Mouse (Mus musculus): Measurements from ENCODE around the gene Lgi1. TPM values are rescaled to one million over a fixed set of nuclear protein-coding genes. Genes with fewer than 3 reads are reported as not detected.
A peak's percentile ranks its signal among the peaks of the same experiment; 100 is the strongest.

Gene Lgi1
- polyA plus RNA-seq, 1 experiment from 2014 or later, result 8.8 TPM

- no peak for ATAC-seq
Observed at GRCm38 (mm10) chr19:38343246-38343645, 78.9 kb downstream of the Lgi1 start.

DNA sequence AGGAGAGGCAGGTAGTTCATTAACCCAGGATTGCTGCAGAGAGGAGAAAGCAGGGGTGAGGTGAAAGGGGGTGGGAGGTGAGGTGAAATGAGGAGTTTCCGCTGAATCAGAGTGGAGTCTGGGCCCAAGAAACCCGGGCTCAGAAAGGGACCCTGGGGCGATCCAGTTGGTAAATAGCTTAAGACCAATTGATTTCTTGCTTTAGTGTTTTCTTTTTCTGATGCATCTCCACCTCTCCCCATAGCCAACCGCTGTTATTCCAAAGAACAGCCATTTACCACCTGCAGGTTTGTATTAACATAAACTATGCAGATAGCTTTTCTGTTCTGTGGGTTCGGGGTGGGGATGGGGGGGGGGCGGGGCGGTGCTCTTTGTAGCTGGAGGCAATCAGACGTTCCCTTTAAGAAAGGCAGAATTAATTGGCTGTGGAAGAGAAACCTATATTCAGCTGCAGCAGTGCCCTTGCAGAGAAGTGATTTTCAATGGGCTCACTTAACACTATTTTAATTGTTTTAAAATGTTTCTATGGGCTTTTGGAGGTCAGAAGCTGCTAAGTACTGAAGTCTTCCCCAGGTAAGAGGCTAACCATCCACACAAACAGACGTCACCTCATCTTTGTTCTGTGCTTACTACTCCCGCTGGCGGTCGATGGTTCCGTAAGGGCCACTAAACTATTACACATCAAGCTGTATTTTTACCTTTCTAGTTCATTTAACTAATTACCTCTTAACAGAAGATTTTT is 84.1 kb downstream of the Lgi1 start:
- H3K4me1 ChIP-seq (ENCODE audit: control insufficient read depth, insufficient read depth, low read length), result peaks cover 4% of the 10 kb centered on the region
- peak; percentile 78 for ATAC-seq
- H3K4me3 ChIP-seq (ENCODE audit: low read depth, low read length), result peak overlapping the region; percentile 16; the same call in 1 of the 2 replicates
- no peaks in the 10 kb centered on the region for H3K36me3 ChIP-seq (ENCODE audit: control insufficient read depth, insufficient read depth, low read length)
- H3K27me3 ChIP-seq (replicated peaks; ENCODE audit: control insufficient read depth, insufficient read depth, low read length), result no peaks in the 10 kb centered on the region
- peak overlapping the region; percentile 29; the same call in 1 of the 2 replicates for H3K9ac ChIP-seq (ENCODE audit: low read length)
- peak; percentile 69 for DNase-seq (ENCODE audit: low spot score)
- 3% methylated on average over 13 of the region's 13 CpGs for WGBS
- peak overlapping the region; percentile 35 for H3K4me2 ChIP-seq (ENCODE audit: low read length)
- no peak overlapping the region for H3K27ac ChIP-seq (ENCODE audit: low read depth, low read length)
- no peaks in the 10 kb centered on the region for H3K9me3 ChIP-seq (replicated peaks; ENCODE audit: control insufficient read depth, low read length)

More at GRCm38 (mm10) chr19:38343246-38343645, 78.9 kb downstream of the Lgi1 start:
- H3K4me3 ChIP-seq (ENCODE audit: low read depth, low read length), result no peak overlapping the region
- no peak overlapping the region for H3K9ac ChIP-seq (ENCODE audit: low read length)
- H3K27ac ChIP-seq (ENCODE audit: low read depth, low read length), result no peak overlapping the region
- H3K4me2 ChIP-seq (ENCODE audit: low read length), result no peak overlapping the region
- no peaks in the 10 kb centered on the region for H3K27me3 ChIP-seq (replicated peaks; ENCODE audit: control insufficient read depth, insufficient read depth, low read length)
- no peaks in the 10 kb centered on the region for H3K36me3 ChIP-seq (ENCODE audit: control insufficient read depth, insufficient read depth, low read length)
- no peak for DNase-seq (ENCODE audit: low spot score)
- no peaks in the 10 kb centered on the region for H3K9me3 ChIP-seq (replicated peaks; ENCODE audit: control insufficient read depth, low read length)
- 56% methylated on average over 1 of the region's 1 CpGs for WGBS
- H3K4me1 ChIP-seq (ENCODE audit: control insufficient read depth, insufficient read depth, low read length), result no peaks in the 10 kb centered on the region; the same call in 1 of the 2 replicates

DNA sequence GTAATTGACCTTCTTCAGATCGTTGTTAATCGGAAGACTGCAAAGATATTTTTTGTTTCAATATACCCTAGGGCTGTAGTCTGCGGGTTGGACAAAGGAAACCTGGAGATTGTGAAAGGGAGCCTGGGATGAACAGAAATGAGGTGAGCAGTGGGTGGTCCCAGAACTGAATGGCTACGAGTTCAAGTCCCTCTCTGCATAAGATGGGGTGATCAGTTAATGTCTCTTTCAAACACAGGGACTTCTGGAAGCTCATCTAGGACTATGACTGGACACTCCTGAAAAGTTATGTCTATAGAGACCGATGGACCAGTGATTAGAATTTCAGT is 84.6 kb downstream of the Lgi1 start:
- Histone ChIP-seq H3K9ac (ENCODE audit: low read length) (no peak overlapping the region; the same call in 1 of the 2 replicates), H3K9me3 (replicated peaks; ENCODE audit: control insufficient read depth, low read length) (no peaks in the 10 kb centered on the region), H3K4me1 (ENCODE audit: control insufficient read depth, insufficient read depth, low read length) (peaks cover 4% of the 10 kb centered on the region), H3K27me3 (replicated peaks; ENCODE audit: control insufficient read depth, insufficient read depth, low read length) (no peaks in the 10 kb centered on the region), H3K36me3 (ENCODE audit: control insufficient read depth, insufficient read depth, low read length) (no peaks in the 10 kb centered on the region), H3K27ac (ENCODE audit: low read depth, low read length) (no peak overlapping the region), H3K4me2 (ENCODE audit: low read length) (peak overlapping the region; percentile 35), H3K4me3 (ENCODE audit: low read depth, low read length) (peak overlapping the region; percentile 16; the same call in 1 of the 2 replicates)
- 29% methylated on average over 5 of the region's 5 CpGs for WGBS
- DNase-seq (ENCODE audit: low spot score), result no peak
- ATAC-seq, result no peak

DNA sequence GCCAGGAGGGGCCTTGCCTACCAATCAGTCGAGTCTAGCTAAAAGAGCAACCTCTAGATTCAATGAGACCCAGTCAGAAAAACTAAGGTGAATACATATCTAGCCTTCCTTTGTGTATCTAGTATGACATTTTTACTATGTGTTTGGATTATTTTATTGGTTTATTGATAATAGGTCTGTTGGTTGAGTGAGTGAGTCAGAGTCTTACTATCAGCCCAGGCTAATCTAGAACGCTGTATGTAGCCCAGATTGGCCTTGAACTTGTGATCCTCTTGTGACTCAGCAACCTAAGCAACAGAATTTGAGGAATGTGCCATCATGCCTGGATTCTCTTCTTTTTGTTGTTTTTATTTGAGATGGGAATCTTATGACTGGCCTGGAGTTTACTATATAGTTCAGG is 86.9 kb downstream of the Lgi1 start:
- no peak for DNase-seq (ENCODE audit: low spot score)
- no peaks in the 10 kb centered on the region for H3K9me3 ChIP-seq (replicated peaks; ENCODE audit: control insufficient read depth, low read length)
- H3K4me1 ChIP-seq (ENCODE audit: control insufficient read depth, insufficient read depth, low read length), result peaks cover 4% of the 10 kb centered on the region
- H3K27me3 ChIP-seq (replicated peaks; ENCODE audit: control insufficient read depth, insufficient read depth, low read length), result no peaks in the 10 kb centered on the region
- no peak overlapping the region for H3K4me2 ChIP-seq (ENCODE audit: low read length)
- WGBS, result 88% methylated on average over 2 of the region's 2 CpGs
- no peak overlapping the region for H3K4me3 ChIP-seq (ENCODE audit: low read depth, low read length)
- ATAC-seq, result no peak
- H3K9ac ChIP-seq (ENCODE audit: low read length), result no peak overlapping the region
- no peak overlapping the region for H3K27ac ChIP-seq (ENCODE audit: low read depth, low read length)
- no peaks in the 10 kb centered on the region for H3K36me3 ChIP-seq (ENCODE audit: control insufficient read depth, insufficient read depth, low read length)

DNA sequence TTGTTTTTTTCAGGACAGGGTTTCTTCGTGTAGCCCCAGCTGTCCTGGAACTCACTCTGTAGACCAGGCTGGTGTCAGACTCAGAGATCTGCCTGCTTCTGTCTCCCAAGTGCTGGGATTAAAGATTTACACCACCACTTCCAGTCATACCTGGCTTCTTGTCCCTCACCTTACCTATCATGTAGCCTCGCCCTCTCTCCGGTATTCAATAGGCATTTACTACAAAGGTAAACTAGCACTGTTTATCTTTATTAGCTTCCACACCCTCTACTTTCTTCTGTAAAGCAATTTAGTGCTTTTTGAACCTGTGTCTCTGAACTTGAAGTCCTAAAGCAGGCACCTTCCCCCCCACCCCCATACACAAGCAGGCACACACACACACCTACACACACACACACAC is 87.4 kb downstream of the Lgi1 start:
- H3K4me2 ChIP-seq (ENCODE audit: low read length), result no peak overlapping the region
- H3K4me3 ChIP-seq (ENCODE audit: low read depth, low read length), result no peak overlapping the region
- 94% methylated on average over 3 of the region's 3 CpGs for WGBS
- no peaks in the 10 kb centered on the region for H3K9me3 ChIP-seq (replicated peaks; ENCODE audit: control insufficient read depth, low read length)
- no peak overlapping the region for H3K27ac ChIP-seq (ENCODE audit: low read depth, low read length)
- no peak overlapping the region for H3K9ac ChIP-seq (ENCODE audit: low read length)
- DNase-seq (ENCODE audit: low spot score), result no peak
- no peak for ATAC-seq
- H3K27me3 ChIP-seq (replicated peaks; ENCODE audit: control insufficient read depth, insufficient read depth, low read length), result no peaks in the 10 kb centered on the region
- no peaks in the 10 kb centered on the region for H3K36me3 ChIP-seq (ENCODE audit: control insufficient read depth, insufficient read depth, low read length)
- peaks cover 4% of the 10 kb centered on the region for H3K4me1 ChIP-seq (ENCODE audit: control insufficient read depth, insufficient read depth, low read length)

DNA sequence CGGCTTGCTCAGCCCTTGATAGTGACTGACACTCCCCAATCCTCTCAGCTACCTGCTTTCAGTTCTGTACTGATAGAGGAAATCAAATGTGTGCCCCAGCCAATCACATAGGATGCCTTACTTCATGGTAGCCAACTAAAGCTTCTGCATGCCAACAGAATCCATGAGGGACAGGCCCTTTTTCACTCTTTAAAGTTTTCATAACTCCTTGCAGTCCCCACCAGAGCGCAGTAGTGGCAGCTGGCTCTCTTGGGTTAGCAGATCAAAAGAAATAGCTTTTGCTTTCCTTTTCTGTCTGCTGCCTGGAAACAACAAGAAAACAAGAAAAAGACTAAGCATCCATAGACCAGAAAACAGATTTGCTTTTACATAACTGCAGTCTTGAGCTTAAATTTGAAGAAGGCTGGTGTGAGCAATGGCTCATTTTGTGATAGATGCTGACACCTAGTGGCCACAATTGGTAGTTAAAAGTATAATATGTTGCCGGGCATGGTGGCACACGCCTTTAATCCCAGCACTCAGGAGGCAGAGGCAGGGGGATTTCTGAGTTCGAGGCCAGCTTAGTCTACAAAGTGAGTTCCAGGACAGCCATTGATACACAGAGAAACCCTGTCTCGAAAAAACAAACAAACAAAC is 88.3 kb downstream of the Lgi1 start:
- Histone ChIP-seq H3K4me2 (ENCODE audit: low read length) (no peak overlapping the region), H3K4me1 (ENCODE audit: control insufficient read depth, insufficient read depth, low read length) (peaks cover 4% of the 10 kb centered on the region), H3K9me3 (replicated peaks; ENCODE audit: control insufficient read depth, low read length) (no peaks in the 10 kb centered on the region), H3K4me3 (ENCODE audit: low read depth, low read length) (no peak overlapping the region), H3K9ac (ENCODE audit: low read length) (no peak overlapping the region), H3K36me3 (ENCODE audit: control insufficient read depth, insufficient read depth, low read length) (no peaks in the 10 kb centered on the region), H3K27ac (ENCODE audit: low read depth, low read length) (no peak overlapping the region), H3K27me3 (replicated peaks; ENCODE audit: control insufficient read depth, insufficient read depth, low read length) (no peaks in the 10 kb centered on the region)
- DNase-seq (ENCODE audit: low spot score), result peak; percentile 86
- WGBS, result 46% methylated on average over 6 of the region's 6 CpGs
- peak; percentile 65; the same call in 1 of the 2 replicates for ATAC-seq

DNA sequence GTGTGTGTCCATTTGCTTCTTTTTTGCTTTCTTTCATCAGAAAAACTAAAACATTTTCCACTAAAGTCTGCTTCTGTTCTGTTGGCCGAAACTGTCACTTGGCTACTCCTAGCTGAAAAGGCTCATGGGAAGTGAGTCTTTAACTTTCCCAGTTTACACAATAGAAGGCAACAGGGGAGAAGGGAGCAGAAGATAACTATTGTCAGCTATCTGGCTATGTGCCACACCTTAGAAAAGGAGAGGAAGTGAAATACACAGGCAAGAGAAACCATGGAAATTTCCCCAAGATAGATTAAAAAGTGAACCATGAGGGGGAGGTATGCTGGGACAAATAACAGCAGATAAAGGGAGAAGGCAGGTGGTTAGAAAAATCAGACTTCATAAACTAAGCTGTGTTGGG is 89.9 kb downstream of the Lgi1 start:
- H3K27ac ChIP-seq (ENCODE audit: low read depth, low read length), result no peak overlapping the region
- ATAC-seq (no peak), DNase-seq (ENCODE audit: low spot score) (no peak)
- H3K36me3 ChIP-seq (ENCODE audit: control insufficient read depth, insufficient read depth, low read length), result no peaks in the 10 kb centered on the region
- no peaks in the 10 kb centered on the region for H3K4me1 ChIP-seq (ENCODE audit: control insufficient read depth, insufficient read depth, low read length)
- no peaks in the 10 kb centered on the region for H3K9me3 ChIP-seq (replicated peaks; ENCODE audit: control insufficient read depth, low read length)
- no peaks in the 10 kb centered on the region for H3K27me3 ChIP-seq (replicated peaks; ENCODE audit: control insufficient read depth, insufficient read depth, low read length)
- 88% methylated on average over 1 of the region's 1 CpGs for WGBS
- no peak overlapping the region for H3K9ac ChIP-seq (ENCODE audit: low read length)
- H3K4me3 ChIP-seq (ENCODE audit: low read depth, low read length), result no peak overlapping the region
- H3K4me2 ChIP-seq (ENCODE audit: low read length), result no peak overlapping the region

GRCm38 (mm10) chr19:38354819-38355360 is 90.6 kb downstream of the Lgi1 start:
- 71% methylated on average over 10 of the region's 10 CpGs for WGBS
- H3K9me3 ChIP-seq (replicated peaks; ENCODE audit: control insufficient read depth, low read length), result no peaks in the 10 kb centered on the region
- H3K4me2 ChIP-seq (ENCODE audit: low read length), result no peak overlapping the region
- H3K9ac ChIP-seq (ENCODE audit: low read length), result no peak overlapping the region
- DNase-seq (ENCODE audit: low spot score), result no peak
- ATAC-seq, result no peak
- H3K4me3 ChIP-seq (ENCODE audit: low read depth, low read length), result no peak overlapping the region
- H3K4me1 ChIP-seq (ENCODE audit: control insufficient read depth, insufficient read depth, low read length), result no peaks in the 10 kb centered on the region
- no peaks in the 10 kb centered on the region for H3K27me3 ChIP-seq (replicated peaks; ENCODE audit: control insufficient read depth, insufficient read depth, low read length)
- no peaks in the 10 kb centered on the region for H3K36me3 ChIP-seq (ENCODE audit: control insufficient read depth, insufficient read depth, low read length)
- no peak overlapping the region for H3K27ac ChIP-seq (ENCODE audit: low read depth, low read length)

All from forebrain, embryonic 14.5 days (tissue).